Mouse (Mus musculus) liver, embryonic 14.5 days (tissue): ENCODE measurements around the gene Cog4.

Experiments
- CTCF ChIP-seq: IDR thresholded peaks from 2 replicates; pipeline ENCODE4 v1.5.1; 2016; ENCODE audit warnings: antibody characterized with exemption, low read depth, control low read depth
- EP300 ChIP-seq: IDR thresholded peaks from 2 replicates; pipeline ENCODE4 v1.6.1; 2016; ENCODE audit warnings: antibody characterized with exemption, low read depth

- TF ChIP-seq CTCF (no peak), EP300 (no peak)
Observed at GRCm38 (mm10) chr8:110851186-110851585, 4.8 kb downstream of the Cog4 start.
